Mouse (Mus musculus): ENCODE results near the gene AL731706.2. TPM values are rescaled to one million over a fixed set of nuclear protein-coding genes. Genes with fewer than 3 reads are reported as not detected.

The AL731706.2 gene
- 10.7 TPM in 1 of 4 replicates, not detected in the others for total RNA-seq (2023; ENCODE audit: inconsistent age)

DNA sequence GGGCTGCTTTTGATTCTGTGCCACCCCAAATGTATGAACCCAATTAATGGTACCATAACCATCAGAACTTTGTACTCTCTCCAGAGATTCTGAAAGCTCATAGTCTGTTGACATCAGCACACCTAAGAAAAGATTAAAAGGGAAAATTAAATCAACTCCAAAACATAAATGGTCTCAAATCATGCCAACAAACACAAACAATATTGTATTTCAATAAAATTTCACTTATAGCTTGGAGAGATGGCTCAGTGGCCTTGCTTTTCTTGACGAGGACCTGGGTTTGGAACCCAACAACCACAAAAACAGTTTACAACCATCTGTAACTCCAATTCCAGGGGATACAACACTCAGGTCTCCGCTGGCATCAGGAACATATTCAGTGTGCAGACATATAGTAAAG is at the start of gene AL731706.2:
TSS of gene AL731706.2 (minus strand) at position 101 of the 400 bp plus-strand sequence.

DNA sequence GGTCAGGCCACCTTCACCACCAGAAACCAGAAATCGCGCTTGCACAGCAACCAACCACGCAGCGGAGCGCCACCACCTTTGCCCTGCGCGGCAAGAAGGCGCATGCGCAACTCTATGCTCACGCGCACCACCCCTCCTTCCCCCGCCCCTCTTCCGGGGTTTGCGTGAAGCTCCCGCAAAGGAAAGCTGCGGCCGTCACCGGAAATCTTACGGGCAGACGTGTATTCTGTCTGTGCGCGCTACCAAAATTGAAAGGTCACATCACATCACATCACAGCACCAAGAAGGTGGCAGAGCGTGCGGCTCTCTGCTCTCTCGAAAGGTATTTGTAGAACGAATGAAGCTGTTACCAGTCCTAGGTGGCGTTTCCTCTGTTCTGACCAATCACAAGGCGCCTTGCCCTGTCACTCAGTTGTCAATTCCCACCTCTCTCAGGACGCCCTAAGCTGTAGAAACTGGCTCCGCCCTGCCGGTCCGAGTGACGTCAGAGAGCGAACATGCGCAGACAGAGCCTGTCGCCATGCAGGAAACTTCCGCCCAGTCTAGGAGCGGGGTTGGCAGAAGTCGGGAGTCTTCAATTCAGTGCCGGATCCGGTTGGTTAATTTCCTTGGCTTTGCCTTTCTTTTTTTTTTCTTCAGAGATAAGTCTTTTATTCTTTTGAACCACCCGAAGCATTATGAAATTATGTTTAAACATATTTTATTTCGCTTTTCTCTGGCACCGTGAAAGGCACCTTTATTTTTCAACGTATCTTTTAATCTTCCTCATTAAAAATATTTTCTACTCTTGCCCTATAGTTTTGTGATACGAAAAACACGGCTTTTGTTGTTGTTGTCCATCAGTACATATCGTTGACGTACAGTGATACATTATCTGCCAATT is 5.8 kb upstream of the AL731706.2 start, which contains the start of the genes Slx4ip, AL731706.1 and Mkks:
TSS of gene Slx4ip (plus strand) at position 151 of the 883 bp plus-strand sequence.
TSS of gene AL731706.1 (minus strand) at position 322 of the 883 bp plus-strand sequence.
TSS of gene Mkks (minus strand) at position 322 of the 883 bp plus-strand sequence.

Other genes starting within 250 kb of the AL731706.2 start
- gene Snap25, start 172.2 kb downstream of the AL731706.2 start, total RNA-seq (2023; ENCODE audit: inconsistent age): not detected in 4 replicates
- gene Slx4ip, start 5.5 kb upstream of the AL731706.2 start, total RNA-seq (2023; ENCODE audit: inconsistent age): 7.1 to 9.5 TPM (median 8.1 TPM) in 4 replicates
- gene AL731706.1, start 5.7 kb upstream of the AL731706.2 start, total RNA-seq (2023; ENCODE audit: inconsistent age): 4.0 to 10.5 TPM (median 7.4 TPM) in 4 replicates
- 4.6 to 10.4 TPM (median 6.8 TPM) in 4 replicates for gene Mkks, start 5.7 kb upstream of the AL731706.2 start, total RNA-seq (2023; ENCODE audit: inconsistent age)
- not detected in 4 replicates for gene Jag1, start 231.0 kb upstream of the AL731706.2 start, total RNA-seq (2023; ENCODE audit: inconsistent age)

All from B cell, adult (primary cell).